ENCODE assay signal across 8 mouse cellular contexts in the genomic region with DNA sequence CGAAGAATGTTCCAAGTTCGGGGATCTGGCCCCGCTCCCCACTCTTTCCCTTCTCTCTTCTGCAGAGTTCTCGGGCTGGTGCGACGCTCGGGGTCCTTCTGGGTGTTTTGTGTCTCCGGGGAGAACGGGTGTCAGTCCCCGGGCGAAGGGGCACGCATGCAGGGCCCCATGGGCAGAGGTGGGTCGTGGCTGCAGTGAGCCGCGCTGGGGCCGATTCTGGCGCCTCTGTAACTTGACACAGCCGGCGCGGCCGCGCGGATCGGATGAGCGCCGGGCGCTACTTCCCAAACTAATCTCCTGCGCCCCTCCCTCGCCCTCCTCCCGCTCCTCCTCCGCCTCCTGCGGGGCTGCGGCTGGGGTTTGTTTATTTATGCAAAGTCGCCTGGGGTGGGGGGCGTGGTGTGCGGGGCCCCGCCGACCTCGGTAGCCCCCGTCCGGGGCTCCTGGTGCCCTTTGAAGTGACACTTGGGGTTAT. TPM values are rescaled to one million over a fixed set of nuclear protein-coding genes. Genes with fewer than 3 reads are reported as not detected.
DNase-seq lines count a peak whose midpoint lies in the region; ATAC-seq lines count a peak whose summit lies in the region.

A gene (minus strand): TSS at position 243 of the 475 bp plus-strand sequence.

- no peaks in the 10 kb centered on the region for H3K9me3 ChIP-seq in heart, embryonic 14.5 days (ENCODE audit: control insufficient read depth, low read length)
- H3K9me3 ChIP-seq in limb, embryonic 12.5 days = no peaks in the 10 kb centered on the region

- peak within 1 kb of the TSS; percentile 76 for H3K9ac ChIP-seq in heart, embryonic 14.5 days (ENCODE audit: low read length)
- H3K9ac ChIP-seq in limb, embryonic 12.5 days (replicated peaks) = peak within 1 kb of the TSS; percentile 58

- H3K27me3 ChIP-seq in heart, embryonic 14.5 days (ENCODE audit: control insufficient read depth, insufficient read depth, low read length) = peaks cover 23% of the 10 kb centered on the region
- H3K27me3 ChIP-seq in limb, embryonic 12.5 days = peaks cover 54% of the 10 kb centered on the region

- no peaks in the 10 kb centered on the region for H3K36me3 ChIP-seq in heart, embryonic 14.5 days (ENCODE audit: control insufficient read depth, insufficient read depth, low read length)
- no peaks in the 10 kb centered on the region for H3K36me3 ChIP-seq in limb, embryonic 12.5 days

- peak; percentile 27 to 39 for DNase-seq in cerebellum, postnatal 10 days
- peak; percentile 48 to 53 for DNase-seq in adrenal gland, postnatal 36 days
- DNase-seq in neural tube, embryonic 10.5 days (ENCODE audit: extremely low spot score, low spot score) = peak; percentile 70
- no peak for DNase-seq in B cell, adult 2 months
- DNase-seq in spleen, postnatal 10 days (ENCODE audit: low spot score in 2 of 2) = no peak

- peak within 1 kb of the TSS; percentile 98 for H3K4me2 ChIP-seq in heart, embryonic 14.5 days (ENCODE audit: low read length)
- H3K4me2 ChIP-seq in limb, embryonic 12.5 days = peak within 1 kb of the TSS; percentile 94

- H3K27ac ChIP-seq in heart, embryonic 14.5 days (replicated peaks in 1 of 2; ENCODE audit: control insufficient read depth in 1 of 2, insufficient read depth in 1 of 2, low read depth in 2 of 2, low read length in 2 of 2) = 0 out of 4 replicates have a peak within 1 kb of the TSS, but pooled peaks of 1 of the 2 experiments have one; percentile 21
- 0 out of 2 replicates have a peak within 1 kb of the TSS, but pooled peaks have one; percentile 53 for H3K27ac ChIP-seq in limb, embryonic 12.5 days

- peak within 1 kb of the TSS; percentile 59 to 60 for H3K4me3 ChIP-seq in heart, embryonic 14.5 days (ENCODE audit: control insufficient read depth in 1 of 2, insufficient read depth in 1 of 2, low read depth in 1 of 2, low read length in 2 of 2)
- peak within 1 kb of the TSS; percentile 52 for H3K4me3 ChIP-seq in limb, embryonic 12.5 days (replicated peaks)

- ATAC-seq in cerebellum, adult (ENCODE audit: insufficient number of reproducible peaks, low FRiP score, low TSS enrichment) = no peak
- ATAC-seq in heart, embryonic 14.5 days (ENCODE audit: insufficient number of reproducible peaks, insufficient read depth, low FRiP score, low read depth) = no peak
- ATAC-seq in limb, embryonic 12.5 days (ENCODE audit: insufficient number of reproducible peaks, insufficient read depth, low FRiP score, low TSS enrichment, low read depth) = no peak

- peaks cover 4 to 27% of the 10 kb centered on the region in 2 experiments; a peak in 3 of 4 replicates for H3K4me1 ChIP-seq in heart, embryonic 14.5 days (ENCODE audit: control insufficient read depth in 2 of 2, insufficient read depth in 2 of 2, low read length in 2 of 2)
- peaks cover 34% of the 10 kb centered on the region for H3K4me1 ChIP-seq in limb, embryonic 12.5 days (replicated peaks)

- WGBS in heart, embryonic 14.5 days = 1% methylated on average over 37 of the region's 41 CpGs
- WGBS in limb, embryonic 12.5 days = under 1% methylated on average over 41 of the region's 41 CpGs

RNA-seq across cellular contexts. Expression of the gene that starts here (rescaled TPM):
- total RNA-seq in adrenal gland, postnatal 36 days (2021) = 10 to 100 TPM in 1 of 2 experiments, 1 to 10 TPM in 1; 5.3 to 11.1 TPM
- 6.3 and 9.5 TPM in 2 replicates for polyA plus RNA-seq in heart, embryonic 14.5 days (2014; fragmentation: Nextera tagmentation; extraction: Ambion mirVana)
- 3.0 and 3.9 TPM in 2 replicates for polyA plus RNA-seq in limb, embryonic 12.5 days (2016; fragmentation: Nextera tagmentation; extraction: Ambion mirVana)

Comparison
In these comparisons a context has a peak if more than half of its experiments do, and no peak if none do; other contexts are left out.
1. DNase-seq: peak in cerebellum, postnatal 10 days (2 of 2), adrenal gland, postnatal 36 days (2 of 2) and neural tube, embryonic 10.5 days (single experiment); none in B cell, adult 2 months (0 of 2) and spleen, postnatal 10 days (0 of 2).